Mouse (Mus musculus): ENCODE results near the gene Rftn1. TPM values are rescaled to one million over a fixed set of nuclear protein-coding genes. Genes with fewer than 3 reads are reported as not detected.

Gene Rftn1
- polyA plus RNA-seq, 1 experiment from 2014 or later = 9.0 TPM

GRCm38 (mm10) chr17:50014708-50015107 lies 175.8 kb downstream of the Rftn1 start:
- Histone ChIP-seq H3K27ac (ENCODE audit: low read length) (no peak overlapping the region), H3K9ac (ENCODE audit: low read depth, low read length) (no peak overlapping the region), H3K4me3 (ENCODE audit: low read length) (no peak overlapping the region), H3K4me2 (ENCODE audit: low read depth, low read length) (no peak overlapping the region), H3K36me3 (ENCODE audit: control insufficient read depth, insufficient read depth, low read length) (no peaks in the 10 kb centered on the region), H3K27me3 (replicated peaks; ENCODE audit: control insufficient read depth, insufficient read depth, low read length) (no peaks in the 10 kb centered on the region), H3K9me3 (ENCODE audit: control insufficient read depth, low read length) (no peaks in the 10 kb centered on the region), H3K4me1 (ENCODE audit: control insufficient read depth, insufficient read depth, low read length) (no peaks in the 10 kb centered on the region)
- no peak for ATAC-seq
- 67% methylated on average over 9 of the region's 9 CpGs for WGBS

GRCm38 (mm10) chr17:50013848-50014247 lies 176.6 kb downstream of the Rftn1 start:
- Histone ChIP-seq H3K4me2 (ENCODE audit: low read depth, low read length) (no peak overlapping the region), H3K9me3 (ENCODE audit: control insufficient read depth, low read length) (no peaks in the 10 kb centered on the region), H3K4me3 (ENCODE audit: low read length) (no peak overlapping the region), H3K27ac (ENCODE audit: low read length) (no peak overlapping the region), H3K4me1 (ENCODE audit: control insufficient read depth, insufficient read depth, low read length) (no peaks in the 10 kb centered on the region), H3K36me3 (ENCODE audit: control insufficient read depth, insufficient read depth, low read length) (no peaks in the 10 kb centered on the region), H3K27me3 (replicated peaks; ENCODE audit: control insufficient read depth, insufficient read depth, low read length) (no peaks in the 10 kb centered on the region), H3K9ac (ENCODE audit: low read depth, low read length) (no peak overlapping the region)
- ATAC-seq = no peak
- 76% methylated on average over 2 of the region's 2 CpGs for WGBS

GRCm38 (mm10) chr17:50010096-50010495 lies 180.4 kb downstream of the Rftn1 start:
- WGBS = 40% methylated on average over 4 of the region's 4 CpGs
- no peak for ATAC-seq
- Histone ChIP-seq H3K36me3 (ENCODE audit: control insufficient read depth, insufficient read depth, low read length) (no peaks in the 10 kb centered on the region), H3K4me3 (ENCODE audit: low read length) (no peak overlapping the region), H3K4me1 (ENCODE audit: control insufficient read depth, insufficient read depth, low read length) (no peaks in the 10 kb centered on the region), H3K9ac (ENCODE audit: low read depth, low read length) (no peak overlapping the region), H3K27me3 (replicated peaks; ENCODE audit: control insufficient read depth, insufficient read depth, low read length) (no peaks in the 10 kb centered on the region), H3K27ac (ENCODE audit: low read length) (no peak overlapping the region), H3K9me3 (ENCODE audit: control insufficient read depth, low read length) (no peaks in the 10 kb centered on the region), H3K4me2 (ENCODE audit: low read depth, low read length) (no peak overlapping the region)

GRCm38 (mm10) chr17:50006721-50007351 lies 183.6 kb downstream of the Rftn1 start:
- H3K4me2 ChIP-seq (ENCODE audit: low read depth, low read length) = no peak overlapping the region
- no peaks in the 10 kb centered on the region for H3K36me3 ChIP-seq (ENCODE audit: control insufficient read depth, insufficient read depth, low read length)
- ATAC-seq = no peak
- 27% methylated on average over 9 of the region's 9 CpGs for WGBS
- no peaks in the 10 kb centered on the region for H3K27me3 ChIP-seq (replicated peaks; ENCODE audit: control insufficient read depth, insufficient read depth, low read length)
- no peak overlapping the region for H3K4me3 ChIP-seq (ENCODE audit: low read length)
- no peaks in the 10 kb centered on the region for H3K9me3 ChIP-seq (ENCODE audit: control insufficient read depth, low read length)
- H3K9ac ChIP-seq (ENCODE audit: low read depth, low read length) = no peak overlapping the region
- H3K27ac ChIP-seq (ENCODE audit: low read length) = no peak overlapping the region
- no peaks in the 10 kb centered on the region for H3K4me1 ChIP-seq (ENCODE audit: control insufficient read depth, insufficient read depth, low read length)

- no peak for ATAC-seq
- Histone ChIP-seq H3K9ac (ENCODE audit: low read depth, low read length) (no peak overlapping the region), H3K4me3 (ENCODE audit: low read length) (no peak overlapping the region), H3K36me3 (ENCODE audit: control insufficient read depth, insufficient read depth, low read length) (no peaks in the 10 kb centered on the region), H3K4me2 (ENCODE audit: low read depth, low read length) (no peak overlapping the region), H3K27me3 (replicated peaks; ENCODE audit: control insufficient read depth, insufficient read depth, low read length) (no peaks in the 10 kb centered on the region), H3K9me3 (ENCODE audit: control insufficient read depth, low read length) (no peaks in the 10 kb centered on the region), H3K4me1 (ENCODE audit: control insufficient read depth, insufficient read depth, low read length) (no peaks in the 10 kb centered on the region), H3K27ac (ENCODE audit: low read length) (no peak overlapping the region)
- WGBS = 52% methylated on average over 7 of the region's 7 CpGs
Observed at GRCm38 (mm10) chr17:50006338-50006720, 184.1 kb downstream of the Rftn1 start.

GRCm38 (mm10) chr17:50003156-50003555 lies 187.3 kb downstream of the Rftn1 start:
- H3K4me1 ChIP-seq (ENCODE audit: control insufficient read depth, insufficient read depth, low read length) = no peaks in the 10 kb centered on the region
- H3K9ac ChIP-seq (ENCODE audit: low read depth, low read length) = no peak overlapping the region
- no peaks in the 10 kb centered on the region for H3K27me3 ChIP-seq (replicated peaks; ENCODE audit: control insufficient read depth, insufficient read depth, low read length)
- 79% methylated on average over 4 of the region's 4 CpGs for WGBS
- no peaks in the 10 kb centered on the region for H3K36me3 ChIP-seq (ENCODE audit: control insufficient read depth, insufficient read depth, low read length)
- ATAC-seq = no peak
- H3K9me3 ChIP-seq (ENCODE audit: control insufficient read depth, low read length) = no peaks in the 10 kb centered on the region
- H3K4me3 ChIP-seq (ENCODE audit: low read length) = no peak overlapping the region
- H3K4me2 ChIP-seq (ENCODE audit: low read depth, low read length) = no peak overlapping the region
- no peak overlapping the region for H3K27ac ChIP-seq (ENCODE audit: low read length)

GRCm38 (mm10) chr17:50002171-50002570 lies 188.3 kb downstream of the Rftn1 start:
- no peak for ATAC-seq
- 81% methylated on average over 3 of the region's 3 CpGs for WGBS
- no peak overlapping the region for H3K9ac ChIP-seq (ENCODE audit: low read depth, low read length)

GRCm38 (mm10) chr17:50001754-50002153 lies 188.7 kb downstream of the Rftn1 start:
- ATAC-seq = no peak
- Histone ChIP-seq H3K4me3 (ENCODE audit: low read length) (no peak overlapping the region), H3K27me3 (replicated peaks; ENCODE audit: control insufficient read depth, insufficient read depth, low read length) (no peaks in the 10 kb centered on the region)

More at GRCm38 (mm10) chr17:50002171-50002570, 188.3 kb downstream of the Rftn1 start:
- no peaks in the 10 kb centered on the region for H3K36me3 ChIP-seq (ENCODE audit: control insufficient read depth, insufficient read depth, low read length)
- no peak overlapping the region for H3K4me3 ChIP-seq (ENCODE audit: low read length)
- H3K27me3 ChIP-seq (replicated peaks; ENCODE audit: control insufficient read depth, insufficient read depth, low read length) = no peaks in the 10 kb centered on the region
- no peaks in the 10 kb centered on the region for H3K4me1 ChIP-seq (ENCODE audit: control insufficient read depth, insufficient read depth, low read length)
- H3K27ac ChIP-seq (ENCODE audit: low read length) = no peak overlapping the region
- H3K9me3 ChIP-seq (ENCODE audit: control insufficient read depth, low read length) = no peaks in the 10 kb centered on the region
- H3K4me2 ChIP-seq (ENCODE audit: low read depth, low read length) = no peak overlapping the region

GRCm38 (mm10) chr17:50000580-50000979 lies 189.9 kb downstream of the Rftn1 start:
- whole genome bisulfite sequencing = 79% methylated on average over 3 of the region's 3 CpGs
- H3K9me3 ChIP-seq (ENCODE audit: control insufficient read depth, low read length) = no peaks in the 10 kb centered on the region
- no peak for ATAC-seq

More at GRCm38 (mm10) chr17:50001754-50002153, 188.7 kb downstream of the Rftn1 start:
- H3K9me3 ChIP-seq (ENCODE audit: control insufficient read depth, low read length) = no peaks in the 10 kb centered on the region
- no peak overlapping the region for H3K9ac ChIP-seq (ENCODE audit: low read depth, low read length)
- H3K4me2 ChIP-seq (ENCODE audit: low read depth, low read length) = no peak overlapping the region
- H3K36me3 ChIP-seq (ENCODE audit: control insufficient read depth, insufficient read depth, low read length) = no peaks in the 10 kb centered on the region
- no peaks in the 10 kb centered on the region for H3K4me1 ChIP-seq (ENCODE audit: control insufficient read depth, insufficient read depth, low read length)
- no peak overlapping the region for H3K27ac ChIP-seq (ENCODE audit: low read length)

GRCm38 (mm10) chr17:49996626-49997152 lies 193.8 kb downstream of the Rftn1 start:
- Histone ChIP-seq H3K27ac (ENCODE audit: low read length) (no peak overlapping the region), H3K4me3 (ENCODE audit: low read length) (no peak overlapping the region), H3K9me3 (ENCODE audit: control insufficient read depth, low read length) (no peaks in the 10 kb centered on the region), H3K9ac (ENCODE audit: low read depth, low read length) (no peak overlapping the region), H3K36me3 (ENCODE audit: control insufficient read depth, insufficient read depth, low read length) (no peaks in the 10 kb centered on the region), H3K4me1 (ENCODE audit: control insufficient read depth, insufficient read depth, low read length) (no peaks in the 10 kb centered on the region), H3K4me2 (ENCODE audit: low read depth, low read length) (no peak overlapping the region), H3K27me3 (replicated peaks; ENCODE audit: control insufficient read depth, insufficient read depth, low read length) (no peaks in the 10 kb centered on the region)
- 49% methylated on average over 5 of the region's 5 CpGs for WGBS
- no peak for ATAC-seq

More at GRCm38 (mm10) chr17:50000580-50000979, 189.9 kb downstream of the Rftn1 start:
- Histone ChIP-seq H3K4me1 (ENCODE audit: control insufficient read depth, insufficient read depth, low read length) (no peaks in the 10 kb centered on the region), H3K36me3 (ENCODE audit: control insufficient read depth, insufficient read depth, low read length) (no peaks in the 10 kb centered on the region), H3K4me2 (ENCODE audit: low read depth, low read length) (no peak overlapping the region), H3K9ac (ENCODE audit: low read depth, low read length) (no peak overlapping the region), H3K4me3 (ENCODE audit: low read length) (no peak overlapping the region), H3K27me3 (replicated peaks; ENCODE audit: control insufficient read depth, insufficient read depth, low read length) (no peaks in the 10 kb centered on the region), H3K27ac (ENCODE audit: low read length) (no peak overlapping the region)
